Mouse (Mus musculus) left cerebral cortex, adult 8-10 months (tissue): ENCODE measurements around the gene Ctdspl. TPM values are rescaled to one million over a fixed set of nuclear protein-coding genes. Genes with fewer than 3 reads are reported as not detected.

Experiments used
- DNase-seq, 2 experiments: peaks; one replicate each; pipeline ENCODE4 v3.0.0; 2022; ENCODE audit warnings: low spot score in 2 of 2
- total RNA-seq, 4 experiments: library from RNA; stranded (reverse); gene quantifications; 2 replicates each; pipeline ENCODE4 v1.2.4; 2022

The Ctdspl gene
- total RNA-seq, result 10 to 100 TPM; 36.1 to 37.2 (median 36.4) TPM

DNA sequence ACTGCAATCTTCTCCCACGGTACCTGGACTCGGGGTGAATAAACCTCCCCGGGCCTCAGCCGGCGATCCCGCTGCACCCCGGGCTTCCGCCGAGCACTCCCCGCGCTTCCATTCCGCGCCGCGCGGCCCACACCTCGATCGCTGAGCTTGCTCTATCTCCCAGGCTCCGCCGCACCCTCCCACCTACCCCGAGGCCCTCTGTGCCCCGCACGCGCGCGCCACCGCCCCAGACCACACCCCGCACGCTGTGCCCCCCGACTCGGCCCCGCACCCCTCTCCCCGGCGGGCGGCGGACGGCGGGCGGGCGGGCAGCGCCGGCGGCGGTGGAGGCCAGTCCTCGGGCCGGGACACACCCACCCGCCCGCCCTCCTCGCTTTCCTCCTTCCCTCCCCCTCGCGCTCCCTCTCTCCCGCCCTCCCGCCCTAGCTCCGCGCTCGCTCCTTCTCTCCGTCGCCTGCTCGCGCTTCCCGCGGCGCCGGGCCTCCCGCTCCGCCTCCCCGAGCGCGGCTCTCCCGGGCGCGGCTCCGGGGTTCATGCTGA, at the start of gene Ctdspl:
Gene Ctdspl, plus strand, starts transcription at position 343 of the 540 bp plus-strand sequence.
- DNase-seq, result peak; percentile 56 to 58

DNA sequence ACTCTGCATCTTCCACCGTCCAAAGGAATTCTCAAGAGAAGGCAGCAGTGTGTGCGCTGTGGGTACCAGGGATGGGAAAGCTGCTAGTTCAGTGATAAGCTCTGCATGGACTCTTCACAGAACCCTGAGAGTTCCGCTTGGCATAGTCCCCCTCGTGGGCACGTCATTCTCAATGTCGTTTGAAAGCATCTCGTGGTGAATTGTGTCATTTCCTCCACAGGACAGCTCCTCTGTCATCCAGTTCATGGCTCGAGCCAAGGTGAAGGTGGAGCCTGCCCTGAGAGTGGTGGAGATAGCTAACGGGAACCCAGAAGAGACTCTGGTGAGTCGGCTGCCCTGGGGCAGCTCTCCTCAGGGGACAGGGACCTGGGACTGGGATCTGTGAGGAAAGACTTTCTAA, 49.4 kb upstream of the Ctdspl start:
- no peak for DNase-seq

DNA sequence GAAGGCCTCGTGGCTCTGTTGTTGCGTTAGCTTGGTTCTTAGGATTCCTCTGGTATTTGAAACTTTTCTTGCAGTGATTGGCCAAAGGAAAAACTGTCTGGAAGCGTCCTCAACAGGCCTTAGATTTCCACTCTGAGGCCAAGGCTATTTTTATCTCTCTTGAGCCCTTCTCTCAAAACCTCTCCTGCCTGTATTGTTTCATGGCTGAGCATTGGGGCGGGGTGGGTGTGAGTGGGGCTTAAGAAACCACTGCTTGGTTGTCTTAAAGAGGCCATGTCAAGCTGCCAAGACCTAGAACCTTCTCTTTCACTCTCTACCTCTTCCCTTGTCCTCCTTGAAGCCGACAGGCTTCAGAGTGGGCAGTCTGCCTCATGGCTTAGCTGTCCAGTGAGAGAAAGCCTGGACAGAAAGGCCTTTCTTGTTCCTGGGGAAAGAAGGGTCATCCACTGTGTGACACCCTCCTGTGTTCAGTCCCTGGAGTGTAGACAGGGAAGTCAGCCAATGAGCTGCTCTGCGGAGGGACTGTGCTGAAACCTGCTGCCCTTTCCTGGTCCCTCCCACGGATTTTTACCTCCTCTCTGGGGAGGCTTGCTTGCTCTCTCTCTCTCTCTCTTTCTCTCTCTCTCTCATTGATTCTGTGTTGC, 48.8 kb upstream of the Ctdspl start:
- DNase-seq, result no peak

DNA sequence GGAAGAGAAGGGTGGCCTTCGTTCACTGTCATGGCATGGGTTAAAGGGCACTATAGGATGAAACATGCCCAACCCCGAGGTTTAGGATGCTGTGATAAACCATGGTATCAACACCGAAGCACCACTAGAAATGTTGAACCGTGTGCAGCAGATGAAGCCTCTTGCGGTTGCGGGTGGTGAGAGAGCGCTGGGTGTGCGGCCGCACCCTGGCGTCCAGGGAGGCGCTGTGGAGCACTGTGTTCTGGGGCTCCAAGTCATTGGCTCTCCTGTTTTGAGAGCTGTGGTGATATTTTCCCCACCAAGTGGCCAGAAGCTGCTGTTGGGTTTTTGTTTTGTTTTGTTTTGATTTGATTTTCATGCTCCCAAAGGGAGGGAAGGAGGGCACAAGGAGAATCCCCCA, 47.7 kb upstream of the Ctdspl start:
- DNase-seq, result no peak

DNA sequence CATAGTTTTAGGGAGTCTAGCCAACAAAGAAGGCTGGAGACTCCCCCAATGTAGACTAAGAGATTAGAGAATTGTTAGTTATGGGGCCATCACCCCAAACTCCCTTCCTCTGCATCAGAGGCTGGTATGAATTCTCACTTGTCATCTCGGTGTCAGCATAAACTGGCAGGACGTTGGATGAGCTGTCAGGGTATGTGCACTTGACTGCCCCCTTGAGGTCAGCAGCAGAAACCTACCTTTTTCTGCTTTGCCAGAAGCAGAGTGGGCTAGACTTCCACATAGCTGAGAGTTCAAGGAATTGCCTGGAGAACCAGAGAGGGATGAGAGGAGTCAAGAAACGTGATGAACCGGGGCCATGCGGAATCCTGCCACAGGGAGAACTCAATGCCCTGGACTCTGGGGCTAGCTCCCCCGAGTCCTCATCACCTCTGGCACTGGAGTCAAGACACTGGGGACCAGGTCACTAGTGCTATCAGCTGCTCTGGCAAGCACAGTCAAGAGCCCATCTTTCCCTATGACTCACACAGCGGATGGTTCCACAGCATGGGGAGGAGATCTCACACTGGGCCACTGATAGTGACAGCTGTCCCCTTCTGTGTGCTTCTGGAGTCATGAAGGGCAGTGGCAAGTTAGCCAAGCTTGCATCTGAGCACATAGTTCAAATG, 44.8 kb upstream of the Ctdspl start:
- DNase-seq, result no peak

DNA sequence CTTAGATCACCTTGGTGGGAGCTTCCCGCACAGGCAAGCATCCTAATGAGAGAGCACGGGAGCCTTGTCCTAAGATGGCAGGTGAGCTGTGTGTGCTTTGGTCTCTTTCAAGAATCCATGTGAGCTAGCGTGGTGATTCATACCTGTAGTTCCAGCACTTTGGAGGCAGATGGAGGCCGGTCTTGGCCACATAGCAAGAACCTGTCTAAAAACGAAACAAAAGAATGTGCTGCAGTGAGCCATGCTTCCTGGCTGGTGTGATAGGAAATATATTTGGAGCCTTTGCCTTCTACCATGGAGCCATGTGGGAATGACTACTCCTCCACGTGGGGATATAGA, 44.3 kb upstream of the Ctdspl start:
- DNase-seq, result peak in 1 of 2 experiments; percentile 19

DNA sequence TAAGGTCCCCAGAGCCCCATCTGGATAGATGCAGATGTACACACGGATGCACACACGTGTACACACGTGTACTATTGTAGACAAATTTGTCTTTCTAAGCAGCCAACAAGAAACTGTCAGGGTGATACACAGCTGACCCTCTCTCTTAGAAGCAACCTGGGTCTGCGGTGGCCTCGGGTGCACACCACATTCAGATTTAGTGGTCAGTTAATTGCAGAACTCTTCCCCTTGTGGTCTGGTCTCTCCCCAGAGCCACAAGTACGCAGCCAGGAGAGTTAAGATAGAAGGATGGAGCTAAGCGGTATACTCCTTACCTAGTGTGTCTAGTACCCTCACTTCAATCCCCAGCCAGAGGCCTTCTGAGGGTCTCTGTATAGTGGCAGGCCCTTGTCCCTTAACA, 43.1 kb upstream of the Ctdspl start:
- no peak for DNase-seq

DNA sequence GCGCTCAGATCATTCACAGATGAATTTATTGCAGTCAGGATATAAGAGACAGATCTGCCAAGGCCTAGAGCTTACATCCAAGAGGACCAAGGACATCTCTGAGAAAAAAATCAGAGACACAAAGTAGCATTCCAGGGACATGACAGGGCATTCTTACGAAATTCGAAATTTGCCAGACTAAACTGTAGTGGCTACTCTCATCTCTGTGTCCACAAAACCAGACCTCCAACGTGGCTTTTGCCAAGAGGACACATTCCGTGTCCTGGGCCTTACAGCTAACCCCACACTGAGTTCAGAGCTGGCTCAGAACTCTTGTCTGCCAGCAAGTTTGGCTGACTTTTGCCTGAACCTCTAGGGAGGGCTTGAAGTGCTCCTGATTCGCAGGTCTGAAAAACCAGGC, 40.5 kb upstream of the Ctdspl start:
- no peak for DNase-seq

DNA sequence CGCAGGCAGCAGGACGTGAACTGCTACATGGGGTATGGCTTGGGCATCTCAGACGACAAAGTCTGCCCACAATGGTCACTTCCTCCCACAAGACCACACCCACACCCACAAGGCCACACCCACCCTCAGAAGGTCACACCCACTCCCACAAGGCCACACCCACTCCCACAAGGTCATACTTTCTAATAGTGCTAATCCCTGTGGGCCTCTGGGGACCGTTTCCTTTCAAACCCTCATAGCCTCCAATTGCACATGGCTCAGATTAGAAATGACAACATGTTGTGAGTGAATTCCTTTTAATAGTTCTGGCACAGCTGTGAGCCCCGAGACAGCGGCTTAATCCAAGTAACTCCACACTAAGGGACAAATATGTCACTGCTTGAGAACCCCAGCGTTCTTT, 39.1 kb upstream of the Ctdspl start:
- DNase-seq, result no peak

DNA sequence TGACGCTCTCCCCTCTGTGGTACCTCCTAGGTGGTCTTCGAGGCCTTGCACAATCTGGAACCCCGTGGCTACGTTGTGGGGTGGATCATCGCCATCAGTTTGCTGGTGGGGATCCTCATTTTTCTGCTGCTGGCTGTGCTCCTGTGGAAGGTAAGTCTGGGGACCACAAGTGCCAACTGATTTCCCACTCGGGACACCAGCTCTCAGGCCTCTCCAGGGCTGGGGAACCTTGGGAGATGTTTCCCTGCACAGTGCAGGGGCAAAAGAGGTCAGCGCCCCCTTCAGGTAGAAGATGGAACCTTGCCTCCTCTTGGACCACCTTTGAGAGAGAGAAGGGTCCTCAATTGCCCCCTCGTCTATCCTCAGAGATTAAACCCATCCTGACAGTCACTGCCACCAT, 38.5 kb upstream of the Ctdspl start:
- no peak for DNase-seq

DNA sequence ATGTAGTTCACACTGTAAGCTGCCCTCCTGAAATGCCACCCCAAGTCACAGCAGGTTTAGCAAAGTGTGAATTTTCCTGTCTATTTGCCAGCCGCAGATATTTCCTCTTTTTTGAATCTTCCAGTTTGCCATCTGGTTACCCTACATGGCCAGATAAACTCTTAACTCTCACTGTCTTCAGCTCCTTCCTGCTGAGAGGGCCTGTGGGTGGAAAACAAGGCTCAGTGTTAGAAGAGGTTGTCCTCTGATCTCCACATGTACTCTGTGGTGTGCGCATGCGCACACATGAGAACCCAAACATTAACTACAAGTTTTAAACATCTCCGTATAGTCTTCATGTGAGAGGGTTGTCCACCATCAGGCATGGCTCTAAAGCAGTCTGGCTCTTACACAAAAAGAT, 36.1 kb upstream of the Ctdspl start:
- no peak for DNase-seq

DNA sequence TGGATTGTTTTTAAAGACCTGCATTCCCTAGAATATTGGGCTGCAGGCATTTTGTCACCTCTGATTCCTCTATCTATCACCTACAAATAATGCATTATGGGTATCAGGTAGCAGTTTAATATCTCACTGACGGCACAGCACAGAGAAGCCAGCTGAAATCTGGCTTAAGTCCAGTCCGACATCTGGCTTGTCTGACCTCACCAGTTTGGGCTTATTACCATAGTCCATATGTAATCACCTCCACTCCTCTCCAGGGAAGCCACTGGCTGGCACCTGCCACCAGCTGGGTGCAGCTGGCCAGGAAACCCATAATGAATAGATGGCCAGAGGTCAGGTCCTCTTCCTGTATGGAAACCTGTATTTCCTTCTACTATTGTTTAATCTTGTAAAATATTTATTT, 35.6 kb upstream of the Ctdspl start:
- DNase-seq, result no peak

DNA sequence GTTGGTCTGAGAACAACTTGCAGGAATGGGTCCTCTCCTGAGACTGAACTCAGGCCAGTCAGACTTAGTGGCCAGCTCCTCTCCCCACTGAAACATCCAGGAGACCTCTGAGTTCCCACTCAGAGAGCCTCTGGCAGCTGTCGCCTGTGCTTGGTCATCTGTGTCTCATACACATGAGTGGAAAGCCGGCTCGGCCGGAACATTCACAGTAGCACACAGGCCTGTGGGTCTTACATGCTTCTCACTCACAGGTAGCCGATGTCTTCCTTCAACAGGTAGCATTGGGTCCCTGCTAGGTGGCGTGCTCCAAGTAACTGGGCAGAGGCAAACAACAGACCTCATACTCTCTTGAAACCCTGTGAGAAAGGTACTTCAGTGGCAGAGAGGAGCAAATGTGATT, 35.2 kb upstream of the Ctdspl start:
- DNase-seq, result no peak

DNA sequence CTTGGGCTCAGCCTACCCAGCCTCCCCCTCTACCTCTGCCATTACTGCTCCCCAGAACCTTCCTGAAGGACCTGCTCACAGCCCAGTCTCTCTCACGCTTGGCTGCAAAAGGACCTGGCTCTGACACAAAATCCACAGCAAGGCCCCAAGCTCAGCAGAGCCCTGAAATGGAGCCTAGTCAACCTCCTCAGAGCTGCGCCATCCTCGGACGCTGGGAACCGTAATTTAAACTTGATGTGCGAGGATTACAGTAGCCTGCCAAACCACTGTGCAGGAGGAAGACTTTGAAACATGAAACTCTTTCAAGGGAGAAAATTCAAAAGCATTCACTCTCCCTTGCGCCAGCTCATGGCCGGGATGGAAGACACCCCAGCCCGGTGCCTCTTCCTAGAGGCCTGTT, 34.7 kb upstream of the Ctdspl start:
- DNase-seq, result no peak

DNA sequence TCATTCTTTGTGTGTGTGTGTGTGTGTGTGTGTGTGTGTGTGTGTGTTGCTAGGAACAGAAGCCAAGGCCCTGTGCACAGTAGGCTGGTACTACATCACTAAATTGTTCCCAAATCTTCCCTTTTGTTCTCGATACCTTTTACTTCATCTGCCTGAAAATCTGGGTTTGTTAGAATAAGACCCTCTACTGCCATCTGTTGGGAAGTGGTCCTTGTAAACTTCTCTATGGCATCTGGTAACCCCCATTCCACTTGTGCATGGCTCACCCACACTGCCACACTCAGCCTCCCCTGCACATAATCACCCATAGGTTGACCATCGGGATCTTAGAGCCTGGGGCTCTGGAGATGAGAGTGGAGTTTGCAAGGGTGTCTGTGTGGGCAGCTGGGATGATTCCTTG, 31.2 kb upstream of the Ctdspl start:
- no peak for DNase-seq

DNA sequence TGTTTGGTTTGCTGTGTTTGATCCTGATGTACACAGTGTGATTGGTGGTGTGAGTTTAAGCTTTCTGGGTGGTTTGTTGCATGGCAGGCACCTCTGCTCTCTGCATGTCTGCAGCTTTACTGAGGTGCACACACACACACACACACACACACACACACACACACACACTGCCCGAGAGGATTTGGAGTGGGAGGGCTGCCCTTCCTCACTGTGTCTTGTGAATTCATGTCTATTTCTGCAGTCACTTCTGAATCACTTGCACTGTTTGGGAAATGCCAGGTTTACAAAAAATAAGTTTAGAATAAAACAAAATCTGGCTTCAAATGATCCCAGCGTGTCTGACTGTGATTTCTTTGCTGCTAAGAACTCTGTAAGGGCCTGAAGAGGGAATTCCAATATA, 25.6 kb upstream of the Ctdspl start:
- no peak for DNase-seq

DNA sequence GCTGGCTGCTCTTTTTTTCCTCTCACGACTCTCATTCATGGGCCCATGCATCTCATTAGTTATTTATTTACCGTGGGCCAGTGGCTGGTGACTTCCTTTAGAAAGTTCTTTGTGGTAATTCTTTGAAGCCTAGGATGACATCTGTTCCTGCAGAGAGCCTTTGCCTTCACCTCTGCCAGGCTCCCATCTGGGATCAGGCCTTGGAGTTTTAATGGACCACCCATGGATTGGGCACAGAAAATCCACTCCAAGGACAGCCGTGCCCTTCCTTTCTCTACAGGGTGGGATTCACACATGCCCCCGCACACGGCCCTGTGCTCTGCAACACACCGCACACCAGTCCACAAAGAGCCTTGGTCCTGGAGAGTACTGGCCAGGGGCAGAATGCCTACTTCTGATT, 24.3 kb upstream of the Ctdspl start:
- no peak for DNase-seq

DNA sequence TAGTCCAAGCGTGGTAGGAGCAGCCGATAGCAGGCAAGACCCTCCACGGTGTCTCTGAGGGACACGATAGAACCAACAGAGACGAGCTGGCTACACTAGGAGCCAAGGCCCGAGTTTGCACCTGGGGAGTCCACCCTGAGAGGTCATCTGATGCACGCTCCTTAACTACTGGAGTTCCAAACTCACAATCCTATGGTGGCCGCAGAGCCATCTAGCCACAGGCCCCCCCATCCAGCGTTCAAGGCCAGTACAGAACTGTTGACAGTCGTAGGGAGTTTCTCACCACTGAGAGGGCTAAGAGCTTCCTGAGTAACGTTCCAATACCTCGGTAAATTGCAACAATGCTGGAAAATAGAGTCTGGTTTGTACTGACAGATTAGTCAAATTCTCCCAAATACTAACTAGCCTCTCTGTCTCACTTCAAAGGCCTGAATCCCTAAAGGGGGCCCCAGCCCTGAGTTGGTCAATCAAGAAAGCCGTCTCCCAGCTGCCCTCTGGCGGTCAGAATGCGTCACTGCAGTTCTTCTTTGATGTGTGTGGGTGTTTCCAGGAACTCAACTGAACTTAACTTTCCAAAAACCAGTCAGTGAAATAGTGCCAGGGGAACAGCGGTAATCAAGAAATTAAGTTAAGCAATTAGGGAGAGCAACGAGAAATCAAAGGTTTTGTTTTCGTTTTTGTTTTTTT, 18.2 kb upstream of the Ctdspl start:
- DNase-seq, result peak in 1 of 2 experiments; percentile 76

DNA sequence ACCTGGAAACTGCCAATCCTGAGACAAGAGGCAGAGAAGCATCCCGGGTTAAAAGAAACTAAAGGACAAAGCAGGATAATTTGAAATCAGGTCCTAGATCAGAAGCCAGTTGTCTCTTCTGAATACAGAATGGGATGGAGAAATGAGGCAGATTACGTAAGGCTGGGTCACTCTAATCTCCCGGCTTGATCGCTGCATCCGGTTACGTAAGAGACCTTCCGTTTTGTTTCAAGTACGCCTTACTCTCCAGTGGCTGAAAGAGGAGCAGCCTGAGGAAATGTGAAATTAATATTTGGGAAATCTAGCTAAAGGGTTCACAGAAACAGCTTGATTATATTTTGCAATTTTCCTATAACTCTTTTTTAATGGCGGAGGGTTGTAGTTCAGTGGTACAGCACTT, 13.2 kb upstream of the Ctdspl start:
- no peak for DNase-seq

DNA sequence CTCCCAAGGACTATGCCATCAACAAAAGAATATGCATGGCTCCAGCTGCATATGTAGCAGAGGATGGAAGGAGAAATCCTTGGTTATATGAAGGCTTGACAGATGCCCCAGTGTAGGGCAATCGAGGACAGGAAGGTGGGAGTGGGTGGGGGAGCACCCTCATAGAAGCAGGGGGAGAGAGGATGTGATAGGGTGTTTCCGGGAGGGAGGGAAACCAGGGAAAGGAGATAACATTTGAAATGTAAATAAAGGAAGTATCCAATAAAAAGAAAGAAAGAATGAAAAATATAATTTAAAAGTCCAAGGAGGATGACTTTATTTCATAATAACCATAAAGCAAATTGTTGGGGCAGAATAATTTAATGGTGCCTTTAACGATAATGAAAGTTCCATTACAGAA, 12.6 kb upstream of the Ctdspl start:
- no peak for DNase-seq

DNA sequence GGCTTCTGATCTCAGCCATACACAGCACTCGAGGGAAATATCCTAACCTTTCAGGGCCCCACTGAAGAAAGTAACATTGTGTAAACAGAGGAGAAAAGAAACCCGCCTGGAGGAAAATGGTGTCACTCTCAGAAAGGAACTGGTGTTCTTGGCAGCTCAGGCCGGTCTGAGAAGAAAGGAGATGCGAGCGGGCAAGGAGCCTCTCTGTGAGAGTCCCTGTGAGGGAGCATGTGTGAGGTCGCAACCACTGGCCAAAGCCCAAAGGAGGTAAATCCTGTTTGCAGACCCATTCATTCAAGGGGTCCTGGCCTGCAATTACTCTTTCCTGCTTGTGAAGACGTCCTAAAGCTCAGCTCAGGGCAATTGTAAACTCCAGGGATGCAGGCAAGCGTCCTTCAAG, 11.7 kb upstream of the Ctdspl start:
- DNase-seq, result no peak

DNA sequence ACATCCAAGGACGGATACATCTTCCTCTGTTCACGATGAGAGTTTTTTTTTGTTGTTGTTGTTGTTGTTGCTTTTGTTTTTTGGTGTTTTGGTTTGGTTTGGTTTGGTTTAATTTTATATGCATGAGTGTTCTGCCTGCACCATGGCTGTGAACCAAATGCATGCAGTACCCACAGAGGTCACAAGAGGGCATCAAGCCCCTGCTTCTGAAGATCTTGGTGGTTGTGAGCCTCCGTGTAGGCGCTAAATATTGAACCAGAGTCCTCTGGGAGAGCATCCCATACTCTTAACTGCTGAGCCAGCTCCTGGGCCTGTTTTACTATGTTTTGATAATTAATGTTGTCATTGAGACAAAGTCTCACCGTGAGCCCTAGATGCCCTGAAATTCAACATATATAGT, 11.0 kb upstream of the Ctdspl start:
- DNase-seq, result no peak

DNA sequence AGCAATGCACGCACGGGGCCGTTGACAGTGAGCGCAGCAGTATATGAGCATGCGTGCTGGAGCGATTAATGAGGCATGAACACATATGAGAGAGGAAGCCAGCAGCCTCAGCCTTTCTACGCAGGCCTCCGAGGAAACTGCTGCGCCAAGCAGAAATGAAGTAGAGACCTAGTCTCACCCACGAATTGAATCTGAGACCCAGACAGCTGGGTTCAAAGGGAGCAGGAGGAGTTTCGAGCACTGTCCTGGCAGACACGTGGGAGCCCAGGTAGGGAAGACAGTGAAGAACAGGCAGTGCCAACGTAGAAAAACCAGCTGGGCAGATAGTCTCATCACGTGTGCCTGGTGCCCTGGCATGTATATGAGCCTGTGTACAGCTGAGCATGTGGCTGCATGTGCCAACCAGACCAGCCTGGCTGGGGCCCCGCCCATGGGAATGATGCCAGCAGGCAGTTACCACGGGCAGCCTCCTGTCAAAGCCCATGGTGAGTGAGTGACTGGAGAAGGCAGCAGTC, 6.5 kb upstream of the Ctdspl start:
- DNase-seq, result peak in 1 of 2 experiments; percentile 56
